22 mouse cellular contexts compared by ENCODE assay signal in genomic region chr7:24274456-24274855, GRCm38 (mm10).
"Had no signal": no experiment of that assay in that cellular context is flagged by ENCODE, and none has a peak within 500 bp of the region (broad histone marks: within the 10 kb centered on the region; RNA-seq: fewer than 3 reads in every experiment).

No protein-coding gene starts in this region.

- H3K27me3 ChIP-seq: forebrain, embryonic 15.5 days; heart, embryonic 13.5 days; heart, embryonic 15.5 days; hindbrain, embryonic 13.5 days; hindbrain, embryonic 15.5 days; intestine, embryonic 15.5 days; limb, embryonic 13.5 days; limb, embryonic 15.5 days; liver, embryonic 13.5 days had no signal

- H3K4me1 ChIP-seq: intestine, embryonic 15.5 days had no signal

- H3K9ac ChIP-seq: forebrain, embryonic 15.5 days; forebrain, postnatal 0 days; heart, embryonic 13.5 days; heart, embryonic 15.5 days; hindbrain, embryonic 13.5 days; hindbrain, embryonic 15.5 days; intestine, embryonic 15.5 days; limb, embryonic 13.5 days; limb, embryonic 15.5 days; liver, embryonic 13.5 days had no signal

- H3K4me2 ChIP-seq: forebrain, embryonic 15.5 days; heart, embryonic 11.5 days; heart, embryonic 13.5 days; heart, embryonic 15.5 days; hindbrain, embryonic 13.5 days; hindbrain, embryonic 15.5 days; intestine, embryonic 15.5 days; limb, embryonic 13.5 days; limb, embryonic 15.5 days; liver, embryonic 11.5 days; liver, embryonic 13.5 days had no signal

- H3K9me3 ChIP-seq: forebrain, embryonic 15.5 days; heart, embryonic 13.5 days; heart, embryonic 15.5 days; hindbrain, embryonic 13.5 days; hindbrain, embryonic 15.5 days; intestine, embryonic 15.5 days; limb, embryonic 13.5 days; limb, embryonic 15.5 days; liver, embryonic 13.5 days had no signal

- H3K4me3 ChIP-seq: forebrain, embryonic 15.5 days; heart, embryonic 13.5 days; heart, embryonic 15.5 days; hindbrain, embryonic 13.5 days; hindbrain, embryonic 15.5 days; intestine, embryonic 15.5 days; limb, embryonic 13.5 days; limb, embryonic 15.5 days; liver, embryonic 13.5 days had no signal

- DNase-seq: forebrain, postnatal 0 days; gastrocnemius, postnatal 14 days; gastrocnemius, postnatal 36 days; heart, postnatal 14 days; heart, postnatal 36 days; kidney, adult 18-20 months; kidney, postnatal 10 days; layer of hippocampus, adult 9-11 months; layer of hippocampus, postnatal 36 days; left cerebral cortex, postnatal 4 days; liver, embryonic 13.5 days had no signal

- H3K27ac ChIP-seq: forebrain, embryonic 15.5 days; heart, embryonic 13.5 days; heart, embryonic 15.5 days; hindbrain, embryonic 13.5 days; hindbrain, embryonic 15.5 days; hindbrain, postnatal 0 days; intestine, embryonic 15.5 days; limb, embryonic 13.5 days; limb, embryonic 15.5 days; liver, embryonic 13.5 days had no signal

- ATAC-seq: forebrain, embryonic 15.5 days; forebrain, postnatal 0 days; hindbrain, postnatal 0 days; intestine, embryonic 15.5 days had no signal
